Mouse (Mus musculus): ENCODE results near the gene Fignl2. TPM values are rescaled to one million over a fixed set of nuclear protein-coding genes. Genes with fewer than 3 reads are reported as not detected.
"Not testable (repeated sequence)": the region's sequence is repeated elsewhere in the genome, so short reads cannot be mapped to it uniquely, and the experiment has no call there.

Fignl2 gene
- 0.17 and 0.25 TPM in 2 replicates for polyA plus RNA-seq (2016; fragmentation: Nextera tagmentation; extraction: Ambion mirVana)

- H3K4me2 ChIP-seq, result peak within 1 kb of the TSS; percentile 65
- no peaks in the 10 kb centered on the region for H3K9me3 ChIP-seq (replicated peaks)
- H3K36me3 ChIP-seq, result no peaks in the 10 kb centered on the region
- H3K27me3 ChIP-seq (replicated peaks), result peaks cover 75% of the 10 kb centered on the region
- ATAC-seq, result peak; percentile 22; the same call in 1 of the 2 replicates
- 1% methylated on average over 59 of the region's 96 CpGs for WGBS (ENCODE audit: insufficient replicate concordance)
- peak within 1 kb of the TSS; percentile 59 for H3K4me3 ChIP-seq
- H3K9ac ChIP-seq, result peak within 1 kb of the TSS; percentile 66
- peak within 1 kb of the TSS; percentile 82 for H3K27ac ChIP-seq
- peaks cover 38% of the 10 kb centered on the region for H3K4me1 ChIP-seq
Observed at GRCm38 (mm10) chr15:101077813-101078730, at the start of gene Fignl2. TSS of gene Fignl2 (minus strand) at chr15:101078567.

- Histone ChIP-seq H3K4me2 (no peak overlapping the region), H3K36me3 (no peaks in the 10 kb centered on the region), H3K27me3 (replicated peaks) (peaks cover 77% of the 10 kb centered on the region), H3K9ac (no peak overlapping the region), H3K4me3 (no peak overlapping the region), H3K4me1 (0 out of 2 replicates have a peak, but pooled peaks cover 10% of the 10 kb centered on the region), H3K9me3 (replicated peaks) (no peaks in the 10 kb centered on the region; the same call in 1 of the 2 replicates), H3K27ac (no peak overlapping the region)
- no peak for ATAC-seq
- 59% methylated on average over 12 of the region's 12 CpGs for WGBS (ENCODE audit: insufficient replicate concordance)
Observed at GRCm38 (mm10) chr15:101126876-101127544, 48.6 kb upstream of the Fignl2 start.

- WGBS (ENCODE audit: insufficient replicate concordance), result 77% methylated on average over 6 of the region's 6 CpGs
- Histone ChIP-seq H3K4me3 (no peak overlapping the region), H3K4me2 (no peak overlapping the region), H3K4me1 (0 out of 2 replicates have a peak, but pooled peaks cover 7% of the 10 kb centered on the region), H3K27ac (no peak overlapping the region), H3K9ac (no peak overlapping the region), H3K27me3 (replicated peaks) (peaks cover 74% of the 10 kb centered on the region), H3K9me3 (replicated peaks) (no peaks in the 10 kb centered on the region; the same call in 1 of the 2 replicates), H3K36me3 (no peaks in the 10 kb centered on the region)
- ATAC-seq, result no peak
Observed at GRCm38 (mm10) chr15:101125561-101125960, 47.2 kb upstream of the Fignl2 start.

- no peaks in the 10 kb centered on the region for H3K4me1 ChIP-seq
- H3K4me2 ChIP-seq, result no peak overlapping the region
- peaks cover 66% of the 10 kb centered on the region for H3K27me3 ChIP-seq (replicated peaks)
- H3K9ac ChIP-seq, result no peak overlapping the region
- no peak overlapping the region for H3K27ac ChIP-seq
- 60% methylated on average over 4 of the region's 4 CpGs for WGBS (ENCODE audit: insufficient replicate concordance)
- H3K9me3 ChIP-seq (replicated peaks), result no peaks in the 10 kb centered on the region; the same call in 1 of the 2 replicates
- no peak for ATAC-seq
- H3K36me3 ChIP-seq, result no peaks in the 10 kb centered on the region
- no peak overlapping the region for H3K4me3 ChIP-seq
Observed at GRCm38 (mm10) chr15:101123202-101123601, 44.8 kb upstream of the Fignl2 start.

GRCm38 (mm10) chr15:101122290-101122589 lies 43.9 kb upstream of the Fignl2 start:
- H3K27ac ChIP-seq, result no peak overlapping the region
- no peak overlapping the region for H3K9ac ChIP-seq
- peaks cover 56% of the 10 kb centered on the region for H3K27me3 ChIP-seq (replicated peaks)
- no peak for ATAC-seq
- no peaks in the 10 kb centered on the region for H3K36me3 ChIP-seq
- no peak overlapping the region for H3K4me3 ChIP-seq
- H3K4me2 ChIP-seq, result no peak overlapping the region
- WGBS (ENCODE audit: insufficient replicate concordance), result 24% methylated on average over 2 of the region's 2 CpGs
- no peaks in the 10 kb centered on the region; the same call in 1 of the 2 replicates for H3K9me3 ChIP-seq (replicated peaks)
- H3K4me1 ChIP-seq, result no peaks in the 10 kb centered on the region

- Histone ChIP-seq H3K9ac (no peak overlapping the region), H3K27ac (no peak overlapping the region), H3K4me1 (no peaks in the 10 kb centered on the region), H3K27me3 (replicated peaks) (peaks cover 50% of the 10 kb centered on the region), H3K36me3 (no peaks in the 10 kb centered on the region), H3K9me3 (replicated peaks) (no peaks in the 10 kb centered on the region; the same call in 1 of the 2 replicates), H3K4me3 (no peak overlapping the region), H3K4me2 (no peak overlapping the region)
- no peak for ATAC-seq
- WGBS (ENCODE audit: insufficient replicate concordance), result 52% methylated on average over 9 of the region's 9 CpGs
Observed at GRCm38 (mm10) chr15:101121411-101122289, 43.3 kb upstream of the Fignl2 start.

- 60% methylated on average over 14 of the region's 14 CpGs for WGBS (ENCODE audit: insufficient replicate concordance)
- peaks cover 42% of the 10 kb centered on the region for H3K27me3 ChIP-seq (replicated peaks)
- no peak overlapping the region for H3K9ac ChIP-seq
- no peaks in the 10 kb centered on the region for H3K4me1 ChIP-seq
- H3K27ac ChIP-seq, result no peak overlapping the region
- H3K4me2 ChIP-seq, result no peak overlapping the region
- H3K36me3 ChIP-seq, result no peaks in the 10 kb centered on the region
- H3K9me3 ChIP-seq (replicated peaks), result 0 out of 2 replicates have a peak, but pooled peaks cover 4% of the 10 kb centered on the region
- H3K4me3 ChIP-seq, result no peak overlapping the region
- ATAC-seq, result no peak
Observed at GRCm38 (mm10) chr15:101118399-101119125, 40.2 kb upstream of the Fignl2 start.

GRCm38 (mm10) chr15:101115511-101116110 lies 37.2 kb upstream of the Fignl2 start, which contains the start of gene Ankrd33:
TSS of gene Ankrd33 (plus strand) at chr15:101115755.
- H3K4me1 ChIP-seq, result no peaks in the 10 kb centered on the region
- no peak within 1 kb of the TSS for H3K4me2 ChIP-seq
- no peak within 1 kb of the TSS for H3K4me3 ChIP-seq
- no peak within 1 kb of the TSS for H3K27ac ChIP-seq
- H3K27me3 ChIP-seq (replicated peaks), result peaks cover 31% of the 10 kb centered on the region
- ATAC-seq, result no peak
- H3K9ac ChIP-seq, result no peak within 1 kb of the TSS
- 57% methylated on average over 5 of the region's 5 CpGs for WGBS (ENCODE audit: insufficient replicate concordance)
- H3K36me3 ChIP-seq, result no peaks in the 10 kb centered on the region
- 0 out of 2 replicates have a peak, but pooled peaks cover 4% of the 10 kb centered on the region for H3K9me3 ChIP-seq (replicated peaks)

GRCm38 (mm10) chr15:101113778-101114177 lies 35.4 kb upstream of the Fignl2 start:
- not testable (repeated sequence) for H3K9me3 ChIP-seq (replicated peaks); ATAC-seq; H3K9ac ChIP-seq; H3K4me2 ChIP-seq; H3K4me3 ChIP-seq; H3K36me3 ChIP-seq; H3K4me1 ChIP-seq; H3K27ac ChIP-seq
- H3K27me3 ChIP-seq (replicated peaks), result peaks cover 30% of the 10 kb centered on the region
- 67% methylated on average over 2 of the region's 2 CpGs for WGBS (ENCODE audit: insufficient replicate concordance)

- Histone ChIP-seq H3K4me2 (0 out of 2 replicates have a peak overlapping the region, but pooled peaks have one; percentile 8), H3K9ac (no peak overlapping the region), H3K27me3 (replicated peaks) (peaks cover 27% of the 10 kb centered on the region), H3K4me1 (no peaks in the 10 kb centered on the region), H3K9me3 (replicated peaks) (0 out of 2 replicates have a peak, but pooled peaks cover 4% of the 10 kb centered on the region), H3K4me3 (no peak overlapping the region), H3K27ac (no peak overlapping the region), H3K36me3 (no peaks in the 10 kb centered on the region)
- WGBS (ENCODE audit: insufficient replicate concordance), result 23% methylated on average over 8 of the region's 8 CpGs
- ATAC-seq, result no peak; the same call in 1 of the 2 replicates
Observed at GRCm38 (mm10) chr15:101113176-101113575, 34.8 kb upstream of the Fignl2 start.
